Mouse (Mus musculus): ENCODE results near the gene Vmn1r121.
"Not testable (repeated sequence)": the region's sequence is repeated elsewhere in the genome, so short reads cannot be mapped to it uniquely, and the experiment has no call there.

GRCm38 (mm10) chr7:21098413-21098812 is at the start of gene Vmn1r121:
- TF ChIP-seq POLR2A (IDR thresholded peaks at IDR 0.05; ENCODE audit: insufficient read length, low read depth); MYOD1 (IDR thresholded peaks at IDR 0.05; ENCODE audit: control insufficient read depth in 1 of 3, insufficient read length in 2 of 3, low read depth in 2 of 3); CEBPB (IDR thresholded peaks at IDR 0.05; ENCODE audit: insufficient read depth, poor library complexity, severe bottlenecking); REST (IDR thresholded peaks at IDR 0.05; ENCODE audit: insufficient read depth, insufficient read length); TCF12 (IDR thresholded peaks at IDR 0.05; ENCODE audit: insufficient read depth, poor library complexity, severe bottlenecking): not testable (repeated sequence)
